Comparison of ENCODE assay signal across 23 mouse cellular contexts in genomic region chr2:14719119-14719718, GRCm38 (mm10).
DNase-seq lines count a peak whose midpoint lies in the region; ATAC-seq and TF ChIP-seq lines count a peak whose summit lies in the region.
"Had no signal": no experiment of that assay in that cellular context is flagged by ENCODE, and none has a peak within 500 bp of the region (broad histone marks: within the 10 kb centered on the region; RNA-seq: fewer than 3 reads in every experiment).

No protein-coding gene starts in this region.

- peak; percentile 29 for DNase-seq in cerebellum, adult 9-10 months
- no peak for DNase-seq in cerebellum, postnatal 10 days
- DNase-seq in left cerebral cortex, adult 18-20 months (ENCODE audit: low spot score in 2 of 2) = peak; percentile 40 to 69
- DNase-seq in left cerebral cortex, postnatal 4 days = no peak
- DNase-seq in left cerebral cortex, adult 9 months (ENCODE audit: low spot score in 2 of 2) = peak; percentile 51 to 68
- DNase-seq in right cerebral cortex, postnatal 25 days = peak; percentile 46
- DNase-seq in kidney, adult 2 months = no peak
- DNase-seq: adrenal gland, postnatal 10 days; cerebellum, postnatal 36 days; forebrain, postnatal 0 days; gastrocnemius, postnatal 25 days; kidney, postnatal 14 days; layer of hippocampus, postnatal 36 days; lung, adult 2 months; lung, postnatal 4 days; thymus, postnatal 14 days had no signal

- H3K27me3 ChIP-seq in kidney, adult 2 months (replicated peaks; ENCODE audit: control insufficient read depth, insufficient read depth, low read length) = no peaks in the 10 kb centered on the region
- H3K27me3 ChIP-seq in forebrain, embryonic 16.5 days (replicated peaks; ENCODE audit: control insufficient read depth, insufficient read depth, low read length) = no peaks in the 10 kb centered on the region
- H3K27me3 ChIP-seq: embryonic facial prominence, embryonic 13.5 days; hindbrain, embryonic 15.5 days; midbrain, embryonic 12.5 days; neural tube, embryonic 13.5 days had no signal

- H3K9me3 ChIP-seq in forebrain, embryonic 16.5 days (ENCODE audit: control insufficient read depth, low read length) = no peaks in the 10 kb centered on the region
- H3K9me3 ChIP-seq: embryonic facial prominence, embryonic 13.5 days; hindbrain, embryonic 15.5 days; midbrain, embryonic 12.5 days; neural tube, embryonic 13.5 days had no signal

- H3K4me2 ChIP-seq in forebrain, embryonic 16.5 days (ENCODE audit: low read length) = no peak overlapping the region
- H3K4me2 ChIP-seq: embryonic facial prominence, embryonic 13.5 days; heart, embryonic 11.5 days; hindbrain, embryonic 15.5 days; midbrain, embryonic 12.5 days; neural tube, embryonic 13.5 days had no signal

- no peak for ATAC-seq in forebrain, embryonic 16.5 days
- ATAC-seq: forebrain, postnatal 0 days; intestine, embryonic 16.5 days had no signal

- no peak for TF ChIP-seq POLR2A in kidney, adult 2 months (IDR thresholded peaks at IDR 0.05; ENCODE audit: low read depth, low read length)

- no peaks in the 10 kb centered on the region for H3K36me3 ChIP-seq in kidney, adult 2 months (ENCODE audit: control insufficient read depth, insufficient read depth, low read length)
- H3K36me3 ChIP-seq in forebrain, embryonic 16.5 days (ENCODE audit: control insufficient read depth, insufficient read depth) = no peaks in the 10 kb centered on the region
- H3K36me3 ChIP-seq: embryonic facial prominence, embryonic 13.5 days; hindbrain, embryonic 15.5 days; midbrain, embryonic 12.5 days; neural tube, embryonic 13.5 days had no signal

- no peak for TF ChIP-seq CTCF in kidney, adult 2 months (conservative IDR thresholded peaks at IDR 0.05; ENCODE audit: insufficient read depth, insufficient read length, low read depth, low read length)

- 89% methylated on average over 9 of the region's 9 CpGs for WGBS in kidney, adult 2 months
- WGBS in forebrain, embryonic 16.5 days = 93% methylated on average over 9 of the region's 9 CpGs

- no peak overlapping the region for H3K27ac ChIP-seq in kidney, adult 2 months (ENCODE audit: insufficient read depth, low read depth, low read length)
- H3K27ac ChIP-seq in forebrain, embryonic 16.5 days (ENCODE audit: low read length) = no peak overlapping the region
- H3K27ac ChIP-seq: embryonic facial prominence, embryonic 13.5 days; hindbrain, embryonic 15.5 days; midbrain, embryonic 12.5 days; neural tube, embryonic 13.5 days had no signal

- no peaks in the 10 kb centered on the region for H3K4me1 ChIP-seq in kidney, adult 2 months (ENCODE audit: control insufficient read depth, insufficient read depth, low read length)
- H3K4me1 ChIP-seq in forebrain, embryonic 16.5 days (replicated peaks; ENCODE audit: control insufficient read depth, insufficient read depth, low read length) = no peaks in the 10 kb centered on the region
- H3K4me1 ChIP-seq: embryonic facial prominence, embryonic 13.5 days; hindbrain, embryonic 15.5 days; neural tube, embryonic 13.5 days had no signal

- intact Hi-C loops in left cerebral cortex, postnatal 4 days (cut with DNase I) = no loop called here

- no peak overlapping the region for H3K9ac ChIP-seq in forebrain, embryonic 16.5 days (replicated peaks; ENCODE audit: low read depth, low read length)
- H3K9ac ChIP-seq: embryonic facial prominence, embryonic 13.5 days; forebrain, postnatal 0 days; hindbrain, embryonic 15.5 days; midbrain, embryonic 12.5 days; neural tube, embryonic 13.5 days had no signal

- no peak overlapping the region for H3K4me3 ChIP-seq in kidney, adult 2 months (ENCODE audit: insufficient read depth, low read depth, low read length)
- no peak overlapping the region for H3K4me3 ChIP-seq in forebrain, embryonic 16.5 days (replicated peaks; ENCODE audit: low read length)
- H3K4me3 ChIP-seq: embryonic facial prominence, embryonic 13.5 days; hindbrain, embryonic 15.5 days; midbrain, embryonic 12.5 days; neural tube, embryonic 13.5 days had no signal

Comparison
In these comparisons a context has a peak if more than half of its experiments do, and no peak if none do; other contexts are left out.
1. DNase-seq: peak in cerebellum, adult 9-10 months (single experiment), left cerebral cortex, adult 18-20 months (2 of 2), left cerebral cortex, adult 9 months (2 of 2) and right cerebral cortex, postnatal 25 days (single experiment); none in cerebellum, postnatal 10 days (0 of 2), left cerebral cortex, postnatal 4 days (single experiment) and kidney, adult 2 months (single experiment).